Mouse (Mus musculus): ENCODE measurements around the gene Nop14. TPM values are rescaled to one million over a fixed set of nuclear protein-coding genes. Genes with fewer than 3 reads are reported as not detected.

Gene Nop14
- polyA plus RNA-seq, 1 experiment from 2014 or later: 56.8 TPM

GRCm38 (mm10) chr5:34657556-34657955 lies 2.4 kb downstream of the Nop14 start:
- ChIA-PET CTCF (interaction anchor here (1.4 to 4.2 kb wide), 2 partner anchors 10 kb away, joined by 4 to 29 read pairs; no protein-coding TSS in a partner anchor), POLR2A (no interaction called here)
- DNase-seq (ENCODE audit: low read depth, low spot score) (no peak), ATAC-seq (no peak)
- H3K27me3 ChIP-seq: no peaks in the 10 kb centered on the region
- TF ChIP-seq CTCF (IDR thresholded peaks at IDR 0.05): no peak
- in situ Hi-C loops (cut with MboI; ENCODE audit: low pct_unique_long_range_greater_than_20kb): no loop called here

- CTCF ChIA-PET: interaction anchor here (2.0 kb wide), 1 partner anchor 18 kb away, joined by 6 read pairs; the partner anchor contains the start of gene Mfsd10
- no peaks in the 10 kb centered on the region for H3K27me3 ChIP-seq
- POLR2A ChIA-PET: no interaction called here
- in situ Hi-C loops (cut with MboI; ENCODE audit: low pct_unique_long_range_greater_than_20kb): no loop called here
- ATAC-seq (no peak), DNase-seq (ENCODE audit: low read depth, low spot score) (no peak)
- no peak for TF ChIP-seq CTCF (IDR thresholded peaks at IDR 0.05)
Measured at GRCm38 (mm10) chr5:34654881-34655280, 5.1 kb downstream of the Nop14 start.

DNA sequence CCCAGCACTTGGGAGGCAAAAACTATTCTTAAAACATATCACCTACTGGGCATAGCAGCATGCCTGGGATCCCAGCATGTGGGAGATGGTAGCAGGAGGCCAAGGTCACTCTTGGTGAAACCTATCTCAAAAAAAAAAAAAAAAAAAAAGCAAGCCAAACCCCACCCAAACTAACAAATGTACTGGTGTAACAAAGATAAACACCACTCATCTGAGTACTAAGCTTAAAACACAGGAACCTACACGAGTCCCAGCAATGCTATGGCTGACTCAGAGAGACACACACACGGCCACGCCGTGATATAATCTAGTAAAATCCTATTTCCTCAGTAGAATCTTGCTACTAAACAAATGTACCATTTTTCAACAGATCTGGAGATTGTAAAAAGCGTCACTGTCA lies 7.0 kb downstream of the Nop14 start:
- ATAC-seq (no peak), DNase-seq (ENCODE audit: low read depth, low spot score) (no peak)
- in situ Hi-C loops (cut with MboI; ENCODE audit: low pct_unique_long_range_greater_than_20kb): no loop called here
- ChIA-PET CTCF (interaction anchor here (2.0 kb wide), 1 partner anchor 16 kb away, joined by 6 read pairs; the partner anchor contains the start of gene Mfsd10), POLR2A (interaction anchor here (0.7 kb wide), 1 partner anchor 12 kb away, joined by 6 read pairs; no protein-coding TSS in a partner anchor)
- H3K27me3 ChIP-seq: no peaks in the 10 kb centered on the region
- no peak for TF ChIP-seq CTCF (IDR thresholded peaks at IDR 0.05)

- no peak for DNase-seq (ENCODE audit: low read depth, low spot score)
- ChIA-PET CTCF (interaction anchor here (0.6 to 4.5 kb wide), 9 partner anchors 8 to 132 kb away, joined by 3 to 30 read pairs (median 5); partner anchors contain the start of genes Grk4, Mfsd10 and Nop14), POLR2A (interaction anchor here (1.2 kb wide), 1 partner anchor 10 kb away, joined by 4 read pairs; no protein-coding TSS in a partner anchor)
- peak; percentile 79 for TF ChIP-seq CTCF (IDR thresholded peaks at IDR 0.05)
- in situ Hi-C loops (cut with MboI; ENCODE audit: low pct_unique_long_range_greater_than_20kb): no loop called here
- no peak for ATAC-seq
- H3K27me3 ChIP-seq: no peaks in the 10 kb centered on the region
Measured at GRCm38 (mm10) chr5:34647581-34647980, 12.4 kb downstream of the Nop14 start.

DNA sequence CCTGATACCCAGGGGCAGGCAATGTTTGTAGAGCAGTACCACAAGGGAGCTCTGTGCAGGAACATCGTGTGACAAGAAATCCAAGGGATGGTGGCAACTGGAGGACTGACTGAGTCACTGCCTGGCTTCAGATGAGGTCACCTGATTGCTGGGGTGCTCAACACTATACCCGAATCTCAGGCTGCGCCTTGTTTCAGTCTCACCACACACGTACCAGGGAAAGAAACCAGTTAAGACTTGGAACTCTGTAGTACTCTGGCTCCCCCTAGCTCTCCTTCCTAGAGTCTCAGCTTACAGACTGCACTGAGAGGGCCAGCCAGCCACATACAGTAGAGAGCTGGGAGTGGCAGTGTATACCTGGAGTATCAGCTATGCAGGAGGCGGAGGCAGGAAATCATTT lies 17.0 kb downstream of the Nop14 start:
- in situ Hi-C loops (cut with MboI; ENCODE audit: low pct_unique_long_range_greater_than_20kb): no loop called here
- ChIA-PET CTCF (interaction anchor here (0.9 to 1.3 kb wide), 3 partner anchors 96 to 124 kb away, joined by 3 read pairs; no protein-coding TSS in a partner anchor), POLR2A (no interaction called here)
- DNase-seq (ENCODE audit: low read depth, low spot score): no peak
- no peak for ATAC-seq
- no peak for TF ChIP-seq CTCF (IDR thresholded peaks at IDR 0.05)
- H3K27me3 ChIP-seq: no peaks in the 10 kb centered on the region

GRCm38 (mm10) chr5:34641991-34642390 lies 18.0 kb downstream of the Nop14 start:
- ChIA-PET POLR2A (no interaction called here), CTCF (no interaction called here)
- DNase-seq (ENCODE audit: low read depth, low spot score) (no peak), ATAC-seq (no peak)
- in situ Hi-C loops (cut with MboI; ENCODE audit: low pct_unique_long_range_greater_than_20kb): no loop called here
- TF ChIP-seq CTCF (IDR thresholded peaks at IDR 0.05): no peak
- H3K27me3 ChIP-seq: no peaks in the 10 kb centered on the region

DNA sequence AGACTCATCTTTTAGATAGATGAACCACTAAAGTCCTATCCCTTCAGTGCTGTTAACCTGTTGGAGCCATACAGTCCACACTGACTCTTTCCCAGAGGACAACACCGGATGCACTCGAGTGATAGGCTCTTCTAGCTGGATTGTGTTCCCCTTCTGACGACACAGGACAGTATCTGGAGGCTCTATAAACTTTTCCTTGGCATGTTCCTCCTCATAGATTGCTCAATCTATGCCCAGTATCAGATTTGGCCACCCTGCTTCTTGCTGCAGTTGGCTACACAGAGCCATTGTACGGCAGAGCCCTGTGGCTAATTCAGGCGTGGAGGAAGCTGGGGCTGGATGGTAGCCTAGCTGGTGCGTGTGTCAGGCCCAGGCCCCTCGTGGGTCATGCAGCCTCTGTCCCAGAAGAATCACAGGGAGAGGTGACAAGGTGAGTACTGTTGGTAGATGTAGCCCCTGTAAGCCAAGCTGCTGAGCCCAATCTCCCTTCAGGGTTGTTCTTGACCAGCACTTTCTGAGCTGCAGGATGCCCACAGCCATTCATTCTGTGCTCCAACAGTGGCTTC lies 22.3 kb downstream of the Nop14 start:
- TF ChIP-seq CTCF (IDR thresholded peaks at IDR 0.05): no peak
- ATAC-seq: no peak
- H3K27me3 ChIP-seq: no peaks in the 10 kb centered on the region
- POLR2A ChIA-PET: interaction anchor here (0.5 to 3.1 kb wide), 6 partner anchors 10 to 236 kb away, joined by 3 to 17 read pairs (median 4); partner anchors contain the start of genes Add1, Grk4 and Nop14
- CTCF ChIA-PET: interaction anchor here (0.9 to 4.9 kb wide), 9 partner anchors 8 to 120 kb away, joined by 3 to 30 read pairs (median 6); partner anchors contain the start of genes Grk4 and Nop14
- DNase-seq (ENCODE audit: low read depth, low spot score): no peak
- in situ Hi-C loops (cut with MboI; ENCODE audit: low pct_unique_long_range_greater_than_20kb): loop anchor here (5.0 kb wide), 1 partner anchor 125 kb away; the partner anchor contains the start of gene Tnip2

DNA sequence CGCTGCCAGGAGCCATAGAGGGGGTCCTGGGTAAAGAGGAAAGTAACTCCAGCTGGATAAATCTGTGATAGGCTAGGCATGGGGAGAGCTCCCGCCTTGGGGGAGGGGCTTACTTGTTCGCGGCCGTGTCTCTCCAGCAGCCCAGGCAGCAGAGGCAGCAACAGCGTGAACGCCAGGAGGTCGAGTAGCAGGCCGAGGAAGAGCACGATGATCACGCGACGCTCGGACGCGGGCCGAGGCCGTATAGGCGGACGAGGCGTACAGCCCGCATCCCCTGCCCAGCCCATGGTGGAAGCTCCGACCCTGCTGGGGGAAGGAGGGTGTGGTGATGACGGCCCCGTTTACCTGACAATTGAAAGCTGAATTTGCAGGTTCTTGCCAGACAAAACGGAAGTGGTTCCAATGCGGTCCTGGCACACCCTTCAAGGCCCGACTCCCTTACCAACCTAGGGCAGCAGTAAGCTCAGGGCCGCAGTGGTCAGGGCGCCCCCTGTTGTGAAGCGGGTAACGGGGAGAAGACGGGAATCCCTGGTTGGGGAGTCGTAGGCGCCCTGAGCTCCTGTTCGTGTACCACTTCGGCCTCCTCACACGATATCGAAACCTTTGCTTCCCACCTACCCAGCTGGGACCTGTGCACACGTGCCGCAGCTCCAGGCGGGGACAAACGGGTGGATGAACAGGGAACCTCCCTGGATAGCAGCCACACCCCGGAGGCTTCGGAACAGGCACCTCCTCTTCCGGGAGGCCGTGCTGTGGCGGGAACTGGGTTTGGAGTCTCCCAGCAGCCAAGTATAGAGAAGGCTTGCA lies 23.3 kb downstream of the Nop14 start, which contains the start of gene Mfsd10:
TSS of gene Mfsd10 (minus strand) at position 732 of the 807 bp plus-strand sequence.
- peak; percentile 89 for ATAC-seq
- in situ Hi-C loops (cut with MboI; ENCODE audit: low pct_unique_long_range_greater_than_20kb): loop anchor here (5.0 kb wide), 1 partner anchor 124 kb away; the partner anchor contains the start of gene Tnip2
- H3K27me3 ChIP-seq: no peaks in the 10 kb centered on the region
- DNase-seq (ENCODE audit: low read depth, low spot score): no peak
- ChIA-PET CTCF (interaction anchor here (0.9 to 4.9 kb wide), 17 partner anchors 9 to 123 kb away, joined by 3 to 30 read pairs (median 4); partner anchors contain the start of genes Grk4, Nop14 and Tnip2), POLR2A (interaction anchor here (0.7 to 3.1 kb wide), 11 partner anchors 9 to 254 kb away, joined by 3 to 17 read pairs (median 4); partner anchors contain the start of genes Add1, Grk4 and Nop14)
- no peak for TF ChIP-seq CTCF (IDR thresholded peaks at IDR 0.05)

GRCm38 (mm10) chr5:34635665-34636192 lies 24.2 kb downstream of the Nop14 start:
- in situ Hi-C loops (cut with MboI; ENCODE audit: low pct_unique_long_range_greater_than_20kb): loop anchor here (5.0 kb wide), 1 partner anchor 123 kb away; the partner anchor contains the start of gene Tnip2
- ATAC-seq (no peak), DNase-seq (ENCODE audit: low read depth, low spot score) (no peak)
- H3K27me3 ChIP-seq: no peaks in the 10 kb centered on the region
- ChIA-PET CTCF (interaction anchor here (1.0 to 4.9 kb wide), 13 partner anchors 9 to 122 kb away, joined by 3 to 30 read pairs (median 5); partner anchors contain the start of genes Grk4, Nop14 and Tnip2), POLR2A (interaction anchor here (0.7 to 3.1 kb wide), 12 partner anchors 12 to 253 kb away, joined by 3 to 17 read pairs (median 4); partner anchors contain the start of genes Add1, Grk4 and Nop14)
- no peak for TF ChIP-seq CTCF (IDR thresholded peaks at IDR 0.05)
